Mouse (Mus musculus) MEL (cell line): Measurements from ENCODE around the gene Rad51b. TPM values are rescaled to one million over a fixed set of nuclear protein-coding genes. Genes with fewer than 3 reads are reported as not detected.

ENCODE experiments used
- DNase-seq: peaks from one replicate; pipeline ENCODE4 v3.0.0; 2011; ENCODE audit warnings: low read depth, low spot score
- H3K27ac ChIP-seq: 2 replicates; pipeline ENCODE4 v1.5.1; 2012; ENCODE audit warnings: low read depth, mild to moderate bottlenecking, control low read depth, low read length, moderate library complexity; ENCODE audit not compliant: control insufficient read depth
- H3K27me3 ChIP-seq, 2 experiments: fragments of 150-350 bp in 1 of 2; sonication (generic) in 1 of 2; 2 replicates each; pipeline ENCODE4 v1.6.1; 2012; ENCODE audit warnings: low read length in 2 of 2, mild to moderate bottlenecking in 2 of 2, improper control_type of control experiment in 1 of 2, moderate library complexity in 1 of 2; ENCODE audit not compliant: insufficient read depth in 2 of 2, control insufficient read depth in 1 of 2
- H3K36me3 ChIP-seq, 2 experiments: 2 replicates each; pipeline ENCODE4 v1.6.1; 2012 to 2014; ENCODE audit warnings: low read length in 2 of 2, improper control_type of control experiment in 1 of 2, inconsistent platforms in 1 of 2, mild to moderate bottlenecking in 1 of 2; ENCODE audit not compliant: insufficient read depth in 2 of 2, control insufficient read depth in 1 of 2
- H3K4me1 ChIP-seq, 2 experiments: fragments of 150-350 bp in 1 of 2; sonication (generic) in 1 of 2; 2 replicates each; pipeline ENCODE4 v1.6.1; 2012; ENCODE audit warnings: low read length in 2 of 2, improper control_type of control experiment in 1 of 2, mild to moderate bottlenecking in 1 of 2; ENCODE audit not compliant: insufficient read depth in 2 of 2, control insufficient read depth in 1 of 2
- H3K4me3 ChIP-seq, 2 experiments: fragments of 150-350 bp in 1 of 2; sonication (generic) in 1 of 2; 2 replicates each; pipeline ENCODE4 v1.5.1; 2012; ENCODE audit warnings: low read depth in 2 of 2, low read length in 2 of 2, mild to moderate bottlenecking in 2 of 2, moderate library complexity in 2 of 2, control low read depth in 1 of 2, improper control_type of control experiment in 1 of 2; ENCODE audit not compliant: control insufficient read depth in 1 of 2, insufficient read depth in 1 of 2
- H3K79me2 ChIP-seq: 2 replicates; pipeline ENCODE4 v1.6.1; 2012; ENCODE audit warnings: mild to moderate bottlenecking, low read length, moderate library complexity; ENCODE audit not compliant: control insufficient read depth, poor library complexity, insufficient read depth
- H3K9ac ChIP-seq: 2 replicates; pipeline ENCODE4 v1.6.1; 2012; ENCODE audit warnings: low read depth, mild to moderate bottlenecking, control low read depth, low read length, moderate library complexity; ENCODE audit not compliant: control insufficient read depth, poor library complexity, severe bottlenecking
- H3K9me3 ChIP-seq: fragments of 150-350 bp; sonication (generic); replicated peaks from 2 replicates; pipeline ENCODE4 v1.6.1; 2012; ENCODE audit warnings: mild to moderate bottlenecking, low read length, improper control_type of control experiment, moderate library complexity; ENCODE audit not compliant: insufficient read depth
- BHLHE40 ChIP-seq: IDR thresholded peaks from 2 replicates; pipeline ENCODE4 v1.6.1; 2012; ENCODE audit warnings: low read depth, mild to moderate bottlenecking, inconsistent platforms, low read length, improper control_type of control experiment, borderline replicate concordance
- CHD2 ChIP-seq: IDR thresholded peaks from 2 replicates; pipeline ENCODE4 v1.6.1; 2011; ENCODE audit warnings: low read length, improper control_type of control experiment
- CTCF ChIP-seq, 3 experiments: IDR thresholded peaks in 2 of 3; conservative IDR thresholded peaks in 1 of 3; 2 replicates each; pipeline ENCODE4 v1.5.1; 2011 to 2012; ENCODE audit warnings: low read length in 3 of 3, low read depth in 2 of 3, mild to moderate bottlenecking in 2 of 3, improper control_type of control experiment in 1 of 3, inconsistent platforms in 1 of 3, mixed read lengths in 1 of 3, moderate library complexity in 1 of 3; ENCODE audit not compliant: control insufficient read depth in 1 of 3, insufficient read depth in 1 of 3, poor library complexity in 1 of 3, severe bottlenecking in 1 of 3
- ELF1 ChIP-seq: IDR thresholded peaks from 2 replicates; pipeline ENCODE4 v1.6.1; 2014; ENCODE audit warnings: low read depth, mild to moderate bottlenecking, inconsistent platforms, low read length, improper control_type of control experiment, moderate library complexity
- ETS1 ChIP-seq: IDR thresholded peaks from 2 replicates; pipeline ENCODE4 v1.6.1; 2012; ENCODE audit warnings: low read depth, mild to moderate bottlenecking, inconsistent platforms, low read length, improper control_type of control experiment, moderate library complexity
- GABPA ChIP-seq: IDR thresholded peaks from 2 replicates; pipeline ENCODE4 v1.6.1; 2012; ENCODE audit warnings: low read depth, mild to moderate bottlenecking, inconsistent platforms, low read length, improper control_type of control experiment, moderate library complexity
- GATA1 ChIP-seq: IDR thresholded peaks from 2 replicates; pipeline ENCODE4 v1.6.1; 2011; ENCODE audit warnings: low read depth, low read length, improper control_type of control experiment
- MAFK ChIP-seq: IDR thresholded peaks from 2 replicates; pipeline ENCODE4 v1.6.1; 2011; ENCODE audit warnings: low read depth, mild to moderate bottlenecking, low read length, improper control_type of control experiment, borderline replicate concordance
- MAX ChIP-seq: IDR thresholded peaks from 2 replicates; pipeline ENCODE4 v1.6.1; 2011; ENCODE audit warnings: low read length, improper control_type of control experiment
- MAZ ChIP-seq: IDR thresholded peaks from 2 replicates; pipeline ENCODE4 v1.6.1; 2012; ENCODE audit warnings: low read depth, mild to moderate bottlenecking, inconsistent platforms, low read length, improper control_type of control experiment
- MXI1 ChIP-seq: IDR thresholded peaks from 2 replicates; pipeline ENCODE4 v1.6.1; 2011; ENCODE audit warnings: mild to moderate bottlenecking, low read depth, low read length, improper control_type of control experiment
- MYB ChIP-seq: IDR thresholded peaks from 2 replicates; pipeline ENCODE4 v1.6.1; 2011; ENCODE audit warnings: mild to moderate bottlenecking, low read depth, low read length, improper control_type of control experiment
- NELFE ChIP-seq: IDR thresholded peaks from 2 replicates; pipeline ENCODE4 v1.6.1; 2011; ENCODE audit warnings: low read depth, low read length, improper control_type of control experiment
- POLR2A ChIP-seq, 2 experiments: IDR thresholded peaks; 2 replicates each; pipeline ENCODE4 v1.6.1; 2011 to 2012; ENCODE audit warnings: low read length in 2 of 2, mild to moderate bottlenecking in 2 of 2, control low read depth in 1 of 2, improper control_type of control experiment in 1 of 2, low read depth in 1 of 2, moderate library complexity in 1 of 2; ENCODE audit not compliant: control insufficient read depth in 1 of 2, insufficient read depth in 1 of 2, poor library complexity in 1 of 2
- POLR2AphosphoS2 ChIP-seq: IDR thresholded peaks from 2 replicates; pipeline ENCODE4 v1.6.1; 2011; ENCODE audit warnings: low read length, improper control_type of control experiment
- RAD21 ChIP-seq: IDR thresholded peaks from 2 replicates; pipeline ENCODE4 v1.6.1; 2011; ENCODE audit warnings: mild to moderate bottlenecking, low read depth, low read length, improper control_type of control experiment
- SMC3 ChIP-seq: IDR thresholded peaks from 2 replicates; pipeline ENCODE4 v1.6.1; 2011; ENCODE audit warnings: low read depth, low read length, improper control_type of control experiment
- TAL1 ChIP-seq: IDR thresholded peaks from 2 replicates; pipeline ENCODE4 v1.6.1; 2012; ENCODE audit warnings: mild to moderate bottlenecking, inconsistent platforms, low read length, moderate library complexity, mixed read lengths
- TBP ChIP-seq: IDR thresholded peaks from 2 replicates; pipeline ENCODE4 v1.8.0; 2011; ENCODE audit warnings: low read depth, low read length, improper control_type of control experiment
- ZMIZ1 ChIP-seq: IDR thresholded peaks from 2 replicates; pipeline ENCODE4 v1.6.1; 2012; ENCODE audit warnings: low read depth, mild to moderate bottlenecking, inconsistent platforms, low read length, improper control_type of control experiment, moderate library complexity
- polyA plus RNA-seq, 2 experiments: library from polyadenylated mRNA; stranded (reverse) in 1 of 2; unstranded in 1 of 2; fragments of >175 nt in 1 of 2; fragments of >200 nt in 1 of 2; gene quantifications; 2 replicates each; pipeline versions ENCODE4 v1.2.1 to v1.2.4; 2012; ENCODE audit warnings: low replicate concordance in 2 of 2, low read depth in 1 of 2; ENCODE audit not compliant: insufficient read length in 2 of 2, insufficient read depth in 1 of 2, missing spikeins in 1 of 2
- total RNA-seq: library from RNA; depleted of rRNA; stranded (reverse); fragments of 300-350 nt; gene quantifications from 2 replicates; pipeline ENCODE4 v1.2.3, GENCODE M21; 2012

The Rad51b gene
- total and polyA plus RNA-seq, 3 experiments = 3.6 to 5.7 TPM; not detected in 1

- Histone ChIP-seq H3K27ac (no peak overlapping the region), H3K79me2 (no peaks in the 10 kb centered on the region), H3K27me3 (no peaks in the 10 kb centered on the region), H3K36me3 (no peaks in the 10 kb centered on the region), H3K4me1 (no peaks in the 10 kb centered on the region), H3K9ac (no peak overlapping the region), H3K4me3 (no peak overlapping the region), H3K9me3 (no peaks in the 10 kb centered on the region)
- no peak for DNase-seq
- TF ChIP-seq ETS1 (no peak), NELFE (no peak), SMC3 (no peak), MAX (no peak), POLR2A (IDR thresholded peaks at IDR 0.05; ENCODE audit: control insufficient read depth in 1 of 2, insufficient read depth in 1 of 2, low read depth in 1 of 2, low read length in 2 of 2, poor library complexity in 1 of 2) (no peak), MXI1 (no peak), CHD2 (no peak), MAZ (no peak), RAD21 (no peak)
These were observed 166.3 kb downstream of the Rad51b start for GRCm38 (mm10) chr12:79463371-79463770.

GRCm38 (mm10) chr12:79470113-79470512 is 173.0 kb downstream of the Rad51b start:
- no peaks in the 10 kb centered on the region for H3K27me3 ChIP-seq
- H3K27ac ChIP-seq = no peak overlapping the region
- H3K9ac ChIP-seq = no peak overlapping the region
- no peak overlapping the region for H3K4me3 ChIP-seq
- no peaks in the 10 kb centered on the region for H3K79me2 ChIP-seq
- no peaks in the 10 kb centered on the region for H3K4me1 ChIP-seq
- no peaks in the 10 kb centered on the region for H3K36me3 ChIP-seq
- H3K9me3 ChIP-seq = no peaks in the 10 kb centered on the region
- no peak for DNase-seq
- TF ChIP-seq BHLHE40 (no peak), GABPA (no peak), MYB (no peak), CTCF (IDR thresholded peaks at IDR 0.05 in 2 of 3, conservative IDR thresholded peaks at IDR 0.05 in 1 of 3; ENCODE audit: control insufficient read depth in 1 of 3, insufficient read depth in 1 of 3, low read depth in 2 of 3, low read length in 3 of 3, poor library complexity in 1 of 3, severe bottlenecking in 1 of 3) (no peak), MAZ (no peak), TAL1 (no peak), MAFK (no peak), CHD2 (no peak), TBP (no peak), POLR2AphosphoS2 (no peak), ELF1 (no peak), ZMIZ1 (no peak), GATA1 (no peak)
- TF ChIP-seq, all 39 proteins: peak for 0
